Mouse (Mus musculus): ENCODE results near the gene Atp2b2. TPM values are rescaled to one million over a fixed set of nuclear protein-coding genes. Genes with fewer than 3 reads are reported as not detected.

Atp2b2 gene
- polyA plus RNA-seq, 1 experiment from 2014 or later = 0.06 TPM

GRCm38 (mm10) chr6:113856790-113857189 is 185.6 kb downstream of the Atp2b2 start:
- peaks cover 30% of the 10 kb centered on the region for H3K27me3 ChIP-seq (ENCODE audit: insufficient read depth, poor library complexity, severe bottlenecking)
- H3K27ac ChIP-seq = no peak overlapping the region
- WGBS = 85% methylated on average over 15 of the region's 15 CpGs
- H3K4me1 ChIP-seq = no peaks in the 10 kb centered on the region
- no peak overlapping the region for H3K4me3 ChIP-seq
- H3K36me3 ChIP-seq = no peaks in the 10 kb centered on the region
- H3K9me3 ChIP-seq = no peaks in the 10 kb centered on the region
- DNase-seq (ENCODE audit: low spot score) = no peak

- peaks cover 25% of the 10 kb centered on the region for H3K27me3 ChIP-seq (ENCODE audit: insufficient read depth, poor library complexity, severe bottlenecking)
- H3K27ac ChIP-seq = no peak overlapping the region
- H3K4me1 ChIP-seq = no peaks in the 10 kb centered on the region
- no peaks in the 10 kb centered on the region for H3K36me3 ChIP-seq
- DNase-seq (ENCODE audit: low spot score) = no peak
- WGBS = 62% methylated on average over 1 of the region's 1 CpGs
- H3K9me3 ChIP-seq = no peaks in the 10 kb centered on the region
- no peak overlapping the region for H3K4me3 ChIP-seq
Observed at GRCm38 (mm10) chr6:113856095-113856646, 186.2 kb downstream of the Atp2b2 start.

- H3K36me3 ChIP-seq = no peaks in the 10 kb centered on the region
- H3K9me3 ChIP-seq = no peaks in the 10 kb centered on the region
- H3K4me3 ChIP-seq = no peak overlapping the region
- no peaks in the 10 kb centered on the region for H3K4me1 ChIP-seq
- peaks cover 19% of the 10 kb centered on the region for H3K27me3 ChIP-seq (ENCODE audit: insufficient read depth, poor library complexity, severe bottlenecking)
- H3K27ac ChIP-seq = no peak overlapping the region
- DNase-seq (ENCODE audit: low spot score) = no peak
Observed at GRCm38 (mm10) chr6:113855581-113855980, 186.8 kb downstream of the Atp2b2 start.

- DNase-seq (ENCODE audit: low spot score) = peak; percentile 94
- H3K4me3 ChIP-seq = no peak overlapping the region
- H3K27ac ChIP-seq = no peak overlapping the region
- no peaks in the 10 kb centered on the region for H3K9me3 ChIP-seq
- WGBS = 12% methylated on average over 3 of the region's 3 CpGs
- no peaks in the 10 kb centered on the region for H3K4me1 ChIP-seq
- no peaks in the 10 kb centered on the region for H3K36me3 ChIP-seq
- peaks cover 10% of the 10 kb centered on the region; the same call in 1 of the 2 replicates for H3K27me3 ChIP-seq (ENCODE audit: insufficient read depth, poor library complexity, severe bottlenecking)
Observed at GRCm38 (mm10) chr6:113852318-113852717, 190.1 kb downstream of the Atp2b2 start.

- Histone ChIP-seq H3K36me3 (no peaks in the 10 kb centered on the region), H3K4me1 (no peaks in the 10 kb centered on the region), H3K4me3 (no peak overlapping the region), H3K27me3 (ENCODE audit: insufficient read depth, poor library complexity, severe bottlenecking) (0 out of 2 replicates have a peak, but pooled peaks cover 3% of the 10 kb centered on the region), H3K9me3 (no peaks in the 10 kb centered on the region), H3K27ac (no peak overlapping the region)
- 71% methylated on average over 3 of the region's 3 CpGs for WGBS
- DNase-seq (ENCODE audit: low spot score) = no peak
Observed at GRCm38 (mm10) chr6:113849819-113850218, 192.6 kb downstream of the Atp2b2 start.

- H3K9me3 ChIP-seq = no peaks in the 10 kb centered on the region
- 61% methylated on average over 2 of the region's 2 CpGs for WGBS
- H3K36me3 ChIP-seq = no peaks in the 10 kb centered on the region
- H3K27ac ChIP-seq = no peak overlapping the region
- H3K4me3 ChIP-seq = no peak overlapping the region
- H3K4me1 ChIP-seq = no peaks in the 10 kb centered on the region
- H3K27me3 ChIP-seq (ENCODE audit: insufficient read depth, poor library complexity, severe bottlenecking) = no peaks in the 10 kb centered on the region
- DNase-seq (ENCODE audit: low spot score) = no peak
Observed at GRCm38 (mm10) chr6:113848655-113849054, 193.8 kb downstream of the Atp2b2 start.

GRCm38 (mm10) chr6:113847092-113847491 is 195.3 kb downstream of the Atp2b2 start:
- no peak overlapping the region for H3K27ac ChIP-seq
- H3K9me3 ChIP-seq = no peaks in the 10 kb centered on the region
- H3K4me3 ChIP-seq = no peak overlapping the region
- 80% methylated on average over 2 of the region's 2 CpGs for WGBS
- peaks cover 11% of the 10 kb centered on the region; the same call in 1 of the 2 replicates for H3K27me3 ChIP-seq (ENCODE audit: insufficient read depth, poor library complexity, severe bottlenecking)
- no peak for DNase-seq (ENCODE audit: low spot score)
- no peaks in the 10 kb centered on the region for H3K4me1 ChIP-seq
- no peaks in the 10 kb centered on the region for H3K36me3 ChIP-seq

- no peak overlapping the region for H3K27ac ChIP-seq
- no peaks in the 10 kb centered on the region for H3K4me1 ChIP-seq
- H3K4me3 ChIP-seq = no peak overlapping the region
- H3K27me3 ChIP-seq (ENCODE audit: insufficient read depth, poor library complexity, severe bottlenecking) = peaks cover 49% of the 10 kb centered on the region
- no peaks in the 10 kb centered on the region for H3K9me3 ChIP-seq
- no peaks in the 10 kb centered on the region for H3K36me3 ChIP-seq
- no peak for DNase-seq (ENCODE audit: low spot score)
- WGBS = 11% methylated on average over 3 of the region's 3 CpGs
Observed at GRCm38 (mm10) chr6:113843248-113843647, 199.2 kb downstream of the Atp2b2 start.

GRCm38 (mm10) chr6:113838493-113838892 is 203.9 kb downstream of the Atp2b2 start:
- Histone ChIP-seq H3K27me3 (ENCODE audit: insufficient read depth, poor library complexity, severe bottlenecking) (peaks cover 85% of the 10 kb centered on the region), H3K4me3 (no peak overlapping the region), H3K4me1 (peaks cover 10% of the 10 kb centered on the region), H3K27ac (no peak overlapping the region), H3K36me3 (no peaks in the 10 kb centered on the region), H3K9me3 (no peaks in the 10 kb centered on the region)
- DNase-seq (ENCODE audit: low spot score) = no peak
- WGBS = 25% methylated on average over 1 of the region's 1 CpGs

GRCm38 (mm10) chr6:113837740-113838139 is 204.7 kb downstream of the Atp2b2 start:
- peaks cover 10% of the 10 kb centered on the region for H3K4me1 ChIP-seq
- H3K9me3 ChIP-seq = no peaks in the 10 kb centered on the region
- peaks cover 88% of the 10 kb centered on the region for H3K27me3 ChIP-seq (ENCODE audit: insufficient read depth, poor library complexity, severe bottlenecking)
- H3K36me3 ChIP-seq = no peaks in the 10 kb centered on the region
- 43% methylated on average over 2 of the region's 2 CpGs for WGBS
- H3K27ac ChIP-seq = no peak overlapping the region
- no peak for DNase-seq (ENCODE audit: low spot score)
- H3K4me3 ChIP-seq = no peak overlapping the region

- no peak overlapping the region for H3K27ac ChIP-seq
- no peak overlapping the region for H3K4me3 ChIP-seq
- 14% methylated on average over 3 of the region's 3 CpGs for WGBS
- H3K27me3 ChIP-seq (ENCODE audit: insufficient read depth, poor library complexity, severe bottlenecking) = peaks cover 88% of the 10 kb centered on the region
- DNase-seq (ENCODE audit: low spot score) = no peak
- no peaks in the 10 kb centered on the region for H3K9me3 ChIP-seq
- no peaks in the 10 kb centered on the region for H3K36me3 ChIP-seq
- peaks cover 10% of the 10 kb centered on the region for H3K4me1 ChIP-seq
Observed at GRCm38 (mm10) chr6:113836545-113836944, 205.9 kb downstream of the Atp2b2 start.

- Histone ChIP-seq H3K27ac (no peak overlapping the region), H3K4me3 (no peak overlapping the region), H3K9me3 (no peaks in the 10 kb centered on the region), H3K4me1 (no peaks in the 10 kb centered on the region), H3K27me3 (ENCODE audit: insufficient read depth, poor library complexity, severe bottlenecking) (peaks cover 95% of the 10 kb centered on the region), H3K36me3 (no peaks in the 10 kb centered on the region)
- 90% methylated on average over 2 of the region's 2 CpGs for WGBS
- no peak for DNase-seq (ENCODE audit: low spot score)
Observed at GRCm38 (mm10) chr6:113830463-113830862, 211.9 kb downstream of the Atp2b2 start.

- no peak overlapping the region for H3K4me3 ChIP-seq
- WGBS = 86% methylated on average over 4 of the region's 4 CpGs
- no peaks in the 10 kb centered on the region for H3K36me3 ChIP-seq
- no peak overlapping the region for H3K27ac ChIP-seq
- no peaks in the 10 kb centered on the region for H3K9me3 ChIP-seq
- no peaks in the 10 kb centered on the region for H3K4me1 ChIP-seq
- no peak for DNase-seq (ENCODE audit: low spot score)
- peaks cover 63% of the 10 kb centered on the region for H3K27me3 ChIP-seq (ENCODE audit: insufficient read depth, poor library complexity, severe bottlenecking)
Observed at GRCm38 (mm10) chr6:113827309-113827708, 215.1 kb downstream of the Atp2b2 start.

GRCm38 (mm10) chr6:113822417-113822816 is 220.0 kb downstream of the Atp2b2 start:
- H3K27ac ChIP-seq = no peak overlapping the region
- WGBS = 26% methylated on average over 7 of the region's 7 CpGs
- 0 out of 2 replicates have a peak, but pooled peaks cover 2% of the 10 kb centered on the region for H3K4me1 ChIP-seq
- no peaks in the 10 kb centered on the region for H3K9me3 ChIP-seq
- no peaks in the 10 kb centered on the region for H3K36me3 ChIP-seq
- no peak overlapping the region for H3K4me3 ChIP-seq
- DNase-seq (ENCODE audit: low spot score) = no peak
- peaks cover 54% of the 10 kb centered on the region for H3K27me3 ChIP-seq (ENCODE audit: insufficient read depth, poor library complexity, severe bottlenecking)

Data from heart, embryonic 10.5 days (tissue).